Mouse (Mus musculus): ENCODE results near the gene Arsg. TPM values are rescaled to one million over a fixed set of nuclear protein-coding genes. Genes with fewer than 3 reads are reported as not detected.

The Arsg gene
- polyA plus RNA-seq, 1 experiment: 4.0 TPM

GRCm38 (mm10) chr11:109563708-109564107 is 90.5 kb downstream of the Arsg start:
- H3K4me1 ChIP-seq (replicated peaks; ENCODE audit: control insufficient read depth, insufficient read depth, low read length): peaks cover 7% of the 10 kb centered on the region
- TF ChIP-seq CTCF (IDR thresholded peaks at IDR 0.05; ENCODE audit: borderline replicate concordance, control insufficient read depth, extremely low read depth, insufficient read depth, low read length, poor library complexity): no peak
- TF ChIP-seq POLR2A (IDR thresholded peaks at IDR 0.05; ENCODE audit: control insufficient read depth, extremely low read depth, insufficient read depth, low read length, poor library complexity): no peak
- WGBS: 87% methylated on average over 4 of the region's 4 CpGs
- H3K36me3 ChIP-seq (ENCODE audit: control insufficient read depth, insufficient read depth, low read length): no peaks in the 10 kb centered on the region
- H3K27me3 ChIP-seq (ENCODE audit: control insufficient read depth, insufficient read depth, low read length): no peaks in the 10 kb centered on the region
- DNase-seq: no peak
- no peak overlapping the region for H3K4me3 ChIP-seq (ENCODE audit: control insufficient read depth, insufficient read depth, low read length)
- no peak overlapping the region for H3K27ac ChIP-seq (ENCODE audit: control insufficient read depth, insufficient read depth, low read length)

- no peak overlapping the region for H3K4me3 ChIP-seq (ENCODE audit: control insufficient read depth, insufficient read depth, low read length)
- TF ChIP-seq CTCF (IDR thresholded peaks at IDR 0.05; ENCODE audit: borderline replicate concordance, control insufficient read depth, extremely low read depth, insufficient read depth, low read length, poor library complexity) (no peak), POLR2A (IDR thresholded peaks at IDR 0.05; ENCODE audit: control insufficient read depth, extremely low read depth, insufficient read depth, low read length, poor library complexity) (no peak)
- no peak overlapping the region for H3K27ac ChIP-seq (ENCODE audit: control insufficient read depth, insufficient read depth, low read length)
- WGBS: 92% methylated on average over 15 of the region's 15 CpGs
- peaks cover 7% of the 10 kb centered on the region for H3K4me1 ChIP-seq (replicated peaks; ENCODE audit: control insufficient read depth, insufficient read depth, low read length)
- H3K36me3 ChIP-seq (ENCODE audit: control insufficient read depth, insufficient read depth, low read length): no peaks in the 10 kb centered on the region
- no peaks in the 10 kb centered on the region for H3K27me3 ChIP-seq (ENCODE audit: control insufficient read depth, insufficient read depth, low read length)
- DNase-seq: no peak
Measured at GRCm38 (mm10) chr11:109564466-109565214, 91.5 kb downstream of the Arsg start.

GRCm38 (mm10) chr11:109569007-109569618 is 95.9 kb downstream of the Arsg start:
- Histone ChIP-seq H3K27me3 (ENCODE audit: control insufficient read depth, insufficient read depth, low read length) (no peaks in the 10 kb centered on the region), H3K36me3 (ENCODE audit: control insufficient read depth, insufficient read depth, low read length) (no peaks in the 10 kb centered on the region), H3K4me3 (ENCODE audit: control insufficient read depth, insufficient read depth, low read length) (no peak overlapping the region), H3K4me1 (replicated peaks; ENCODE audit: control insufficient read depth, insufficient read depth, low read length) (no peaks in the 10 kb centered on the region), H3K27ac (ENCODE audit: control insufficient read depth, insufficient read depth, low read length) (no peak overlapping the region)
- WGBS: 85% methylated on average over 12 of the region's 12 CpGs
- TF ChIP-seq POLR2A (IDR thresholded peaks at IDR 0.05; ENCODE audit: control insufficient read depth, extremely low read depth, insufficient read depth, low read length, poor library complexity): no peak
- TF ChIP-seq CTCF (IDR thresholded peaks at IDR 0.05; ENCODE audit: borderline replicate concordance, control insufficient read depth, extremely low read depth, insufficient read depth, low read length, poor library complexity): no peak
- no peak for DNase-seq

- TF ChIP-seq POLR2A (IDR thresholded peaks at IDR 0.05; ENCODE audit: control insufficient read depth, extremely low read depth, insufficient read depth, low read length, poor library complexity) (no peak), CTCF (IDR thresholded peaks at IDR 0.05; ENCODE audit: borderline replicate concordance, control insufficient read depth, extremely low read depth, insufficient read depth, low read length, poor library complexity) (no peak)
- H3K36me3 ChIP-seq (ENCODE audit: control insufficient read depth, insufficient read depth, low read length): no peaks in the 10 kb centered on the region
- no peaks in the 10 kb centered on the region for H3K27me3 ChIP-seq (ENCODE audit: control insufficient read depth, insufficient read depth, low read length)
- 33% methylated on average over 7 of the region's 7 CpGs for WGBS
- DNase-seq: no peak
- H3K4me1 ChIP-seq (replicated peaks; ENCODE audit: control insufficient read depth, insufficient read depth, low read length): no peaks in the 10 kb centered on the region
- H3K27ac ChIP-seq (ENCODE audit: control insufficient read depth, insufficient read depth, low read length): no peak overlapping the region
- H3K4me3 ChIP-seq (ENCODE audit: control insufficient read depth, insufficient read depth, low read length): no peak overlapping the region
Measured at GRCm38 (mm10) chr11:109569809-109570208, 96.6 kb downstream of the Arsg start.

GRCm38 (mm10) chr11:109572051-109572450 is 98.9 kb downstream of the Arsg start:
- no peak for TF ChIP-seq CTCF (IDR thresholded peaks at IDR 0.05; ENCODE audit: borderline replicate concordance, control insufficient read depth, extremely low read depth, insufficient read depth, low read length, poor library complexity)
- TF ChIP-seq POLR2A (IDR thresholded peaks at IDR 0.05; ENCODE audit: control insufficient read depth, extremely low read depth, insufficient read depth, low read length, poor library complexity): no peak
- Histone ChIP-seq H3K4me3 (ENCODE audit: control insufficient read depth, insufficient read depth, low read length) (no peak overlapping the region), H3K36me3 (ENCODE audit: control insufficient read depth, insufficient read depth, low read length) (no peaks in the 10 kb centered on the region), H3K27me3 (ENCODE audit: control insufficient read depth, insufficient read depth, low read length) (no peaks in the 10 kb centered on the region), H3K27ac (ENCODE audit: control insufficient read depth, insufficient read depth, low read length) (no peak overlapping the region), H3K4me1 (replicated peaks; ENCODE audit: control insufficient read depth, insufficient read depth, low read length) (no peaks in the 10 kb centered on the region)
- DNase-seq: no peak
- WGBS: 95% methylated on average over 11 of the region's 11 CpGs

- H3K4me1 ChIP-seq (replicated peaks; ENCODE audit: control insufficient read depth, insufficient read depth, low read length): no peaks in the 10 kb centered on the region
- 94% methylated on average over 2 of the region's 2 CpGs for WGBS
- H3K36me3 ChIP-seq (ENCODE audit: control insufficient read depth, insufficient read depth, low read length): no peaks in the 10 kb centered on the region
- TF ChIP-seq CTCF (IDR thresholded peaks at IDR 0.05; ENCODE audit: borderline replicate concordance, control insufficient read depth, extremely low read depth, insufficient read depth, low read length, poor library complexity) (no peak), POLR2A (IDR thresholded peaks at IDR 0.05; ENCODE audit: control insufficient read depth, extremely low read depth, insufficient read depth, low read length, poor library complexity) (no peak)
- no peak overlapping the region for H3K4me3 ChIP-seq (ENCODE audit: control insufficient read depth, insufficient read depth, low read length)
- no peak overlapping the region for H3K27ac ChIP-seq (ENCODE audit: control insufficient read depth, insufficient read depth, low read length)
- no peaks in the 10 kb centered on the region for H3K27me3 ChIP-seq (ENCODE audit: control insufficient read depth, insufficient read depth, low read length)
- no peak for DNase-seq
Measured at GRCm38 (mm10) chr11:109574604-109575003, 101.4 kb downstream of the Arsg start.
